Mouse (Mus musculus) stomach, embryonic 15.5 days (tissue): ENCODE measurements at regions not wholly inside any gene's neighbourhood (a gene's known extent, or its start where the extent isn't known, plus 50 kb on each side); places are given as distances from the start of the nearest gene placed in this dataset.

Experiments
- ATAC-seq: fragments of 200-750 bp; cut with Nextera tagmentation; 2 replicates; pipeline ENCODE4 v1.8.0; 2017; ENCODE audit warnings: low read depth, moderate number of reproducible peaks, moderate TSS enrichment; ENCODE audit not compliant: insufficient read depth, low FRiP score
- H3K27ac ChIP-seq: fragments of 300-500 bp; sonication (generic); 2 replicates; pipeline ENCODE4 v1.5.1; 2015; ENCODE audit warnings: mild to moderate bottlenecking, inconsistent platforms
- H3K27me3 ChIP-seq: fragments of 300-500 bp; sonication (generic); replicated peaks from 2 replicates; pipeline ENCODE4 v1.6.1; 2015; ENCODE audit warnings: inconsistent platforms
- H3K36me3 ChIP-seq: fragments of 300-500 bp; sonication (generic); 2 replicates; pipeline ENCODE4 v1.6.1; 2015; ENCODE audit warnings: inconsistent platforms
- H3K4me1 ChIP-seq: fragments of 300-500 bp; sonication (generic); 2 replicates; pipeline ENCODE4 v1.6.1; 2015; ENCODE audit warnings: inconsistent platforms
- H3K4me2 ChIP-seq: fragments of 300-500 bp; sonication (generic); 2 replicates; pipeline ENCODE4 v1.6.1; 2015; ENCODE audit warnings: mild to moderate bottlenecking, inconsistent platforms
- H3K4me3 ChIP-seq: fragments of 300-500 bp; sonication (generic); replicated peaks from 2 replicates; pipeline ENCODE4 v1.5.1; 2015; ENCODE audit warnings: inconsistent platforms
- H3K9ac ChIP-seq: fragments of 300-500 bp; sonication (generic); 2 replicates; pipeline ENCODE4 v1.6.1; 2015; ENCODE audit warnings: inconsistent platforms
- H3K9me3 ChIP-seq: fragments of 300-500 bp; sonication (generic); 2 replicates; pipeline ENCODE4 v1.6.1; 2016; ENCODE audit warnings: inconsistent platforms
- whole genome bisulfite sequencing: fragments of 180-500 bp; shearing (Covaris S2); methylation state at CpG from one replicate; pipeline ENCODE4 v1.1.7; 2015; 5-methylcytosine and 5-hydroxymethylcytosine counted together

GRCm38 (mm10) chr9:42178759-42179377, 54.8 kb upstream of the Sorl1 start:
- H3K4me3 ChIP-seq, result no peak overlapping the region
- no peak for ATAC-seq
- no peaks in the 10 kb centered on the region for H3K27me3 ChIP-seq
- 51% methylated on average over 4 of the region's 4 CpGs for WGBS
- no peak overlapping the region for H3K27ac ChIP-seq
- no peaks in the 10 kb centered on the region for H3K9me3 ChIP-seq
- H3K36me3 ChIP-seq, result no peaks in the 10 kb centered on the region
- H3K4me2 ChIP-seq, result no peak overlapping the region
- H3K9ac ChIP-seq, result no peak overlapping the region
- H3K4me1 ChIP-seq, result 0 out of 2 replicates have a peak, but pooled peaks cover 4% of the 10 kb centered on the region

- Histone ChIP-seq H3K36me3 (no peaks in the 10 kb centered on the region), H3K9me3 (no peaks in the 10 kb centered on the region), H3K27me3 (no peaks in the 10 kb centered on the region), H3K27ac (no peak overlapping the region), H3K9ac (no peak overlapping the region), H3K4me3 (no peak overlapping the region), H3K4me1 (no peaks in the 10 kb centered on the region), H3K4me2 (no peak overlapping the region)
- WGBS, result 57% methylated on average over 2 of the region's 2 CpGs
- no peak for ATAC-seq
Measured at GRCm38 (mm10) chr9:42174349-42174955, 50.4 kb upstream of the Sorl1 start.
